Mouse (Mus musculus) right cerebral cortex, postnatal 4 days (tissue): Measurements from ENCODE around the gene Zswim9.

Experiments
- DNase-seq: peaks from one replicate; pipeline ENCODE4 v3.0.0-alpha.2; 2022

Zswim9 gene

GRCm38 (mm10) chr7:13264396-13264795 is 14.1 kb downstream of the Zswim9 start:
- no peak for DNase-seq

GRCm38 (mm10) chr7:13263851-13264250 is 14.7 kb downstream of the Zswim9 start:
- no peak for DNase-seq

GRCm38 (mm10) chr7:13260746-13261700 is 17.5 kb downstream of the Zswim9 start:
- DNase-seq = peak; percentile 35

- no peak for DNase-seq
Measured at GRCm38 (mm10) chr7:13212720-13213119, 65.8 kb downstream of the Zswim9 start, which contains the start of gene Vmn1r89. Gene Vmn1r89, plus strand, starts transcription at chr7:13213020.
